Mouse (Mus musculus) CH12.LX (cell line): ENCODE measurements around the gene Msx3.

ENCODE experiments used
- CTCF ChIP-seq, 2 experiments: IDR thresholded peaks in 1 of 2; conservative IDR thresholded peaks in 1 of 2; 2 replicates each; pipeline ENCODE4 v1.5.1; 2011 to 2012; ENCODE audit warnings: low read depth in 2 of 2, low read length in 2 of 2, improper control_type of control experiment in 1 of 2, inconsistent platforms in 1 of 2, mild to moderate bottlenecking in 1 of 2, moderate library complexity in 1 of 2
- NRF1 ChIP-seq: IDR thresholded peaks from 2 replicates; pipeline ENCODE4 v1.6.1; 2014; ENCODE audit warnings: low read depth, mild to moderate bottlenecking, inconsistent platforms, low read length, improper control_type of control experiment, moderate library complexity

GRCm38 (mm10) chr7:140032366-140032765 lies 16.5 kb downstream of the Msx3 start:
- TF ChIP-seq CTCF (conservative IDR thresholded peaks at IDR 0.05 in 1 of 2, IDR thresholded peaks at IDR 0.05 in 1 of 2; ENCODE audit: low read depth in 2 of 2, low read length in 2 of 2) (no peak), NRF1 (no peak)
